Mouse (Mus musculus): ENCODE data around the gene Rps29. TPM values are rescaled to one million over a fixed set of nuclear protein-coding genes. Genes with fewer than 3 reads are reported as not detected.
"Not testable (repeated sequence)": the region's sequence is repeated elsewhere in the genome, so short reads cannot be mapped to it uniquely, and the experiment has no call there.

Rps29 gene
- polyA plus RNA-seq, 1 experiment: 6,498 TPM

DNA sequence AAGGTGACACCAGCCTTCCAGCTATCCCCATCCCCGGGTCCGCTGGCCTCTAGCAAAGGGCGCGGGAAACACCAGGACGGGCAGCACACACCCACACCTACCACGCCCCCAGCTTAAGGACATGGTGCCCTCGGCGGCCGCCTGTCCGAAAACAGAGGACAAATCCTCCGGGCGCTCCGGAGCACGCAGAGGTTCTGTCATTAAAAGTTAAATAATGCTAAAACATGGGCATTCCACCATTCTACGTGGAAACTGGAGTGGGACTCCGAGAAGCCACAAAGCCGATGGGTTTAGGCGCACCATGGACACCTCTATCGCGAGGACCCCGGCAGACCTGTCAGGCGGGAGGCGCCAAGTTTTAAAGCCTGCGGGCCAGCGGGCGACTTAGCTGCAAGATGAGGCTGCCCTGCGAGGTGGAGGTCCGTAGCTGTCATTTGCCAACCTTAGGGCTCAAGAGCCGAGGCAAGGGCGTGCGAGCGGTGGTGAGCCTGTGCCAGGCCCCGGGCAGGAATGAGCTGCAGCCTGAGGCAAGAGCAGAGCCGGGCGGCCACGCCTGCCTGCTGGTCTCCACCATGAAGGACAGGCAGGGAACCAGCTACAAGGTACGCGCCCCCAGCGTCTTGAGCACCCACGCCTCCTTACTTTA is 9.6 kb upstream of the Rps29 start, which contains the start of gene Lrr1:
TSS of gene Lrr1 (plus strand) at position 354 of the 646 bp plus-strand sequence.
- Histone ChIP-seq H3K4me2 (ENCODE audit: low read depth) (peak within 1 kb of the TSS; percentile 93), H3ac (ENCODE audit: control insufficient read depth, insufficient read length) (peak within 1 kb of the TSS; percentile 51), H3K36me3 (ENCODE audit: control insufficient read depth, insufficient read depth) (no peaks in the 10 kb centered on the region), H3K4me3 (peak within 1 kb of the TSS; percentile 86), H3K79me2 (ENCODE audit: control insufficient read depth, insufficient read depth) (peaks cover 5% of the 10 kb centered on the region), H3K27me3 (ENCODE audit: control insufficient read depth, insufficient read depth, insufficient read length) (no peaks in the 10 kb centered on the region)
- TF ChIP-seq MYOD1 (IDR thresholded peaks at IDR 0.05; ENCODE audit: control insufficient read depth in 1 of 3, insufficient read length in 2 of 3, low read depth in 2 of 3) (peak in 1 of 3 experiments; percentile 3), TCF3 (IDR thresholded peaks at IDR 0.05; ENCODE audit: insufficient read length, low read depth) (no peak), USF1 (IDR thresholded peaks at IDR 0.05; ENCODE audit: low read depth) (no peak), MAX (IDR thresholded peaks at IDR 0.05; ENCODE audit: low read depth) (peak; percentile 97), MYOG (IDR thresholded peaks at IDR 0.05; ENCODE audit: control insufficient read depth in 1 of 3, insufficient read depth in 1 of 3, insufficient read length in 2 of 3, low read depth in 2 of 3) (peak in 1 of 3 experiments; percentile 13), POLR2AphosphoS2 (IDR thresholded peaks at IDR 0.05; ENCODE audit: insufficient read length, low read depth) (peak; percentile 36), SRF (IDR thresholded peaks at IDR 0.05; ENCODE audit: control insufficient read depth, insufficient read length, low read depth) (no peak), E2F4 (IDR thresholded peaks at IDR 0.05; ENCODE audit: insufficient read depth) (peak; percentile 100), REST (IDR thresholded peaks at IDR 0.05; ENCODE audit: insufficient read depth, insufficient read length) (no peak), TCF12 (IDR thresholded peaks at IDR 0.05; ENCODE audit: insufficient read depth, poor library complexity, severe bottlenecking) (no peak), CEBPB (IDR thresholded peaks at IDR 0.05; ENCODE audit: insufficient read depth, poor library complexity, severe bottlenecking) (no peak), POLR2A (IDR thresholded peaks at IDR 0.05; ENCODE audit: insufficient read length, low read depth) (peak; percentile 59)

DNA sequence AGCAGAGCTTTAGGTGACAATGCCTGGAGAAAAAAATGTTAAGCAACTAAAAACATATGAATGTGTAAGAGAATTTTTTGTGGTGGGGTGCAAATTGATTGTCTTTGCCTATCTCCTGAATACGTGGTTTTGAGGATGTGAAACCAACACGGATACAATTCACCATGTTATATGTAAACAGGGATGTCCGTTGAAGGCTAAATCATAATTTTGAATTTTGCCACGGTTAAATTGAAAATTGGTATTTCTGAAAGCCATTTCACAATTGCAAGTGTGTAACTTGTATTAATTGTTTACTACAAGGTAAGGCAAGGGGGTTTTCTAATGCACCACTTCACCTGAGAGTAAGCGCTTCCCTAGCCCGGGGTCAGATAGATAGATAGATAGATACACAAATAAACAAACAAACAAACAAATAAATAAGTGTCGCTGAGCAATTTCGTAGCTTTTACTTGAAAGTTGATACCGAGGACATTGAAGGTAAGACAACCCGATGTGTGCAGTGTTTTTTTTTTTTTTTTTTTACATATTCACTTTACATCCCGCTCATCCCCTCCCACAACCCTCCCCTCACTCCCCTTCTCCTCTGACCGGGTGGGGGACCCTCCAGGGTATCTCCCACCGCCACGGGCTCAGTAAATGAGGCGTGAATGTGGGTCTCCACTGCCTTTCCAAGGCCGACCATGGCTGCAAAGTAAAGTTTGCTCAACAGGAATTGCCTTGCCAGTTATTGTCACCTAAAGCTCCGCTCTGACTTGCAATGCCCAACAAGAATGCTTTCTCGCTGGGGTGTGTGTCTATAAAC is 8.9 kb upstream of the Rps29 start:
- Histone ChIP-seq H3K27me3 (ENCODE audit: control insufficient read depth, insufficient read depth, insufficient read length) (no peaks in the 10 kb centered on the region), H3K36me3 (ENCODE audit: control insufficient read depth, insufficient read depth) (no peaks in the 10 kb centered on the region), H3K4me3 (peak overlapping the region; percentile 86), H3K79me2 (ENCODE audit: control insufficient read depth, insufficient read depth) (peaks cover 5% of the 10 kb centered on the region), H3ac (ENCODE audit: control insufficient read depth, insufficient read length) (peak overlapping the region; percentile 51), H3K4me2 (ENCODE audit: low read depth) (peak overlapping the region; percentile 93)
- TF ChIP-seq POLR2A (IDR thresholded peaks at IDR 0.05; ENCODE audit: insufficient read length, low read depth) (no peak), MYOD1 (IDR thresholded peaks at IDR 0.05; ENCODE audit: control insufficient read depth in 1 of 3, insufficient read length in 2 of 3, low read depth in 2 of 3) (no peak), REST (IDR thresholded peaks at IDR 0.05; ENCODE audit: insufficient read depth, insufficient read length) (no peak), POLR2AphosphoS2 (IDR thresholded peaks at IDR 0.05; ENCODE audit: insufficient read length, low read depth) (no peak), E2F4 (IDR thresholded peaks at IDR 0.05; ENCODE audit: insufficient read depth) (no peak), SRF (IDR thresholded peaks at IDR 0.05; ENCODE audit: control insufficient read depth, insufficient read length, low read depth) (no peak), USF1 (IDR thresholded peaks at IDR 0.05; ENCODE audit: low read depth) (no peak), TCF12 (IDR thresholded peaks at IDR 0.05; ENCODE audit: insufficient read depth, poor library complexity, severe bottlenecking) (no peak), CEBPB (IDR thresholded peaks at IDR 0.05; ENCODE audit: insufficient read depth, poor library complexity, severe bottlenecking) (no peak), MAX (IDR thresholded peaks at IDR 0.05; ENCODE audit: low read depth) (no peak), TCF3 (IDR thresholded peaks at IDR 0.05; ENCODE audit: insufficient read length, low read depth) (no peak)

DNA sequence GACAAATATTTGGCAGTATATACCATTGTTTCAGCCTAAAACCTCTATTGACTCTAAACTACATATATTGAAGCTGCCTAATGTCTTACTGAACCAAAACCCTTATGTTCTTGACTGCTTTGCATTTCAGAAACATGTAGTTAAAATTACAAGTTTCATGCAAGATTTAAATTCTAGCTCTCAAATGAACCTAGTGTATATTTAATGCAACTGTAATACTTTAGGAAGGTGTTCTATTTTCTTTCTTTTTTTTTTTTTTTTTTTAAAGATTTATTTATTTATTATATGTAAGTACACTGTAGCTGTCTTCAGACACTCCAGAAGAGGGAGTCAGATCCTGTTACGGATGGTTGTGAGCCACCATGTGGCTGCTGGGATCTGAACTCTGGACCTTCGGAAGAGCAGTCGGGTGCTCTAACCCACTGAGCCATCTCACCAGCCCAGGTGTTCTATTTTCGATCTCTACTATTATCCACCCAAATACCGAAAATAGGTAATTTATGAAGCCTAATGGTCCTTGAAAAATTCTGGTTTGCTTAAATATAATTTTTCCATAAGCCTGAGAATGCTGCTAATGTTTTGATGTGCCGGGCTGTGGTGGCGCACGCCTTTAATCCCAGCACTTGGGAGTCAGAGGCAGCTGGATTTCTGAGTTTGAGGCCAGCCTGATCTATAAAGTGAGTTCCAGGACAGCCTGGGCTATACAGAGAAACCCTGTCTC is 8.0 kb upstream of the Rps29 start:
- not testable (repeated sequence) for H3K36me3 ChIP-seq (ENCODE audit: control insufficient read depth, insufficient read depth); H3K27me3 ChIP-seq (ENCODE audit: control insufficient read depth, insufficient read depth, insufficient read length); H3ac ChIP-seq (ENCODE audit: control insufficient read depth, insufficient read length); H3K4me2 ChIP-seq (ENCODE audit: low read depth); H3K79me2 ChIP-seq (ENCODE audit: control insufficient read depth, insufficient read depth); H3K4me3 ChIP-seq

DNA sequence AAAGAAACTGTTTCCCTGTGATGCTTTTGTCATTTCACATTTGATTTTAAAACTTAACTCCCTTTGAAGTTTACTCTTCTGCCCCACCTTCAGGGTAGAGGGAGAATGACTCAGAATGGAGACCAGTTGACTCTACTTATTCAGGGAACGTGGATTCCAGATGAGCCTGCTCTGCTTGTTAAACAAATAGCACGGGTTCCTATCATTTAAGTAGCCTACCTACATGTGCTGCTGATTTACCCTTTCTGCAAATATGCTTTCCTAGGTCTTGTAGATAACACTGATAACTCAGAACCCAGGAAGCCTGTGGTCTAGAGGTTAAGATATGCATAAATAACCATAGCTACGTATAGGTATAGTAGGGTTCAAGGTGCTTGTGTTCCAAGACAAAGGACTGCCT is 5.9 kb upstream of the Rps29 start:
- Histone ChIP-seq H3K4me3 (no peak overlapping the region), H3K36me3 (ENCODE audit: control insufficient read depth, insufficient read depth) (no peaks in the 10 kb centered on the region), H3K27me3 (ENCODE audit: control insufficient read depth, insufficient read depth, insufficient read length) (no peaks in the 10 kb centered on the region), H3K79me2 (ENCODE audit: control insufficient read depth, insufficient read depth) (peaks cover 2% of the 10 kb centered on the region), H3ac (ENCODE audit: control insufficient read depth, insufficient read length) (no peak overlapping the region), H3K4me2 (ENCODE audit: low read depth) (no peak overlapping the region)
- no peak for TF ChIP-seq E2F4 (IDR thresholded peaks at IDR 0.05; ENCODE audit: insufficient read depth)
- no peak for TF ChIP-seq MYOD1 (IDR thresholded peaks at IDR 0.05; ENCODE audit: control insufficient read depth in 1 of 3, insufficient read length in 2 of 3, low read depth in 2 of 3)
- TF ChIP-seq REST (IDR thresholded peaks at IDR 0.05; ENCODE audit: insufficient read depth, insufficient read length): no peak
- no peak for TF ChIP-seq SRF (IDR thresholded peaks at IDR 0.05; ENCODE audit: control insufficient read depth, insufficient read length, low read depth)
- no peak for TF ChIP-seq CEBPB (IDR thresholded peaks at IDR 0.05; ENCODE audit: insufficient read depth, poor library complexity, severe bottlenecking)
- TF ChIP-seq POLR2AphosphoS2 (IDR thresholded peaks at IDR 0.05; ENCODE audit: insufficient read length, low read depth): no peak
- TF ChIP-seq MAX (IDR thresholded peaks at IDR 0.05; ENCODE audit: low read depth): no peak
- no peak for TF ChIP-seq USF1 (IDR thresholded peaks at IDR 0.05; ENCODE audit: low read depth)

DNA sequence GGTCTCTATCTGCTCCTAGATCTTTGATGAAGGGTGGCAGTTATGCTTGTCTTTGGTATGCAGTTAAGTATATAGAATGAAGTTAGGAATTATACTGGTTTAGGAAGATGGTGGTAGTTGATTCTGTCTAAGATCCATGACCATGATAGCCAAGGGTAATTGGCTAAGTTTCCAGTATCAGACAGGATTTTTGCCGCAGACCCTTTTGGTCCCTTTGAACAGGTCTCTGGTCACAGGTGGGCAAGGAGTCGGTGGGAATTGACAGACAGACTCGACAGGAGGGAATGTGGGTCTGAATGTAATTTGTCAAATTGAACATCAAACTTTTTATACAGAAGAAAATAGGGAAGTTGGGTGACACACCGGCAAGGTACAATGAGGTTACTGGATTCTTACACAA is 4.6 kb upstream of the Rps29 start:
- H3K4me2 ChIP-seq (ENCODE audit: low read depth); H3K79me2 ChIP-seq (ENCODE audit: control insufficient read depth, insufficient read depth); H3ac ChIP-seq (ENCODE audit: control insufficient read depth, insufficient read length); H3K27me3 ChIP-seq (ENCODE audit: control insufficient read depth, insufficient read depth, insufficient read length); H3K4me3 ChIP-seq; H3K36me3 ChIP-seq (ENCODE audit: control insufficient read depth, insufficient read depth): not testable (repeated sequence)

DNA sequence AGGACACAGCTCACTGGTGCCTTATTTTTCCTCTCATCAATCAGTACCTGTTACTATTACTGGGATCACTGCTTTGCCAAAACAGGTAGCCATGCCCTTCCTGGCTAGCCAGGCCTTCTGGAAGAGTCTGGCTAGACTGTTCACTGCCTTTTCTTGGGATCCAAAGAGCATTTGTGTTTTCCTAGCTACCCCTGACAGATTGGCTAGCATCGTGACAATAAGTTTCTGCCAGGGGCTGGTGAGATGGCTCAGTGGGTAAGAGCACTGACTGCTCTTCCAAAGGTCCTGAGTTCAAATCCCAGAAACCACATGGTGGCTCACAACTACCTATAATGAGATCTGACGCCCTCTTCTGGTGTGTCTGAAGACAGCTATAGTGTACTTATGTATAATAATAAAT is 1.7 kb upstream of the Rps29 start:
- not testable (repeated sequence) for H3K4me2 ChIP-seq (ENCODE audit: low read depth); H3ac ChIP-seq (ENCODE audit: control insufficient read depth, insufficient read length); H3K27me3 ChIP-seq (ENCODE audit: control insufficient read depth, insufficient read depth, insufficient read length); H3K4me3 ChIP-seq
- Histone ChIP-seq H3K36me3 (ENCODE audit: control insufficient read depth, insufficient read depth) (peaks cover 19% of the 10 kb centered on the region), H3K79me2 (ENCODE audit: control insufficient read depth, insufficient read depth) (peaks cover 15% of the 10 kb centered on the region)

Measured in myocyte (in vitro differentiated cells).